Mouse (Mus musculus) lung, postnatal 4 days (tissue): ENCODE results near the gene Sptlc2.
A peak's percentile ranks its signal among the peaks of the same experiment; 100 is the strongest.

Experiments used
- DNase-seq, 2 experiments: peaks; one replicate each; pipeline ENCODE4 v3.0.0; 2021

The Sptlc2 gene

DNA sequence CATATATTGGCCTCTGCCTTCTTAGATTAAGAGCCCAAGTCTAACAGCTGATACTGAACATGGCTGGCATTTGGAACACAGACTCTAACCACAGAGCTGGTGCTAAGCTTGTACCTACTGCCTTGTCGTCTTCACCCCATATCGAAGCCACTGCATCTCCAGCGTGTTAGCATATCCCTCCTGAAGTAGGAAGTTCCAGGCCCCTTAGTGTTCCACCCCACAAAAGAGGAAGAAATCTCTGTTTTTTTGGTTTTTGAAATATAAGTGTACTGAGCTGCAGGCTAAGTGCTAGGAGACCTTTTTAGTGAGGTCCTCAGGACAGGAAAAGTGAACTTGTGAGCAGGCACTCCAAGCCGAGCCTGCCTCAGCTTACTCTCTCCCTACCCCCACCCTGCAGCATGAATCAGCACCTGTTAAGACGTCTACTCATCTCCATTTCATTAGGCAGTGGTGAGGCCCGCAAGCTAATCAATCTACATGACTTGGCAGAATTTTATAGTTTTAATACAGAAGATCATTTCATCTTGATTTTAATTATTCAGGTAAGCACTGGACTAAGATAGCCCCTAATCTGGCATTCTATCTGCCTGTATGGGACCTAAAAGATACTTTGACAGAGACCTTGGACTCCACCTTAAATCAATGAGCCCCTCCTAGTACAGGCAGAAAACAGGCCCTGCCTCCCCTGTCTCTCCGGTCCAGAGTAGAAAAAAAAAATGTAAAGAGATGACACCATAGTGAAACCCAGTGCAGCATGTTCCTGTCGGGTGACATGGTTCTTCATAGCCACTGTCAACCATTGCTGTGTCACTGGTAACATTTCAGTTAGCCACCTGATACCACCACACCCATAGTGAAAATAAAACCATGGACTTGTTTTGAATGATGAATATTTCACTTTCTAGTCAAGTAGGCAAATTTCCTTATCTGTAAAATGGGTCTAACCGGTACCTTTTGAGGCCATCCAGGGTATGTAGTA is 113.0 kb downstream of the Sptlc2 start:
- no peak for DNase-seq

DNA sequence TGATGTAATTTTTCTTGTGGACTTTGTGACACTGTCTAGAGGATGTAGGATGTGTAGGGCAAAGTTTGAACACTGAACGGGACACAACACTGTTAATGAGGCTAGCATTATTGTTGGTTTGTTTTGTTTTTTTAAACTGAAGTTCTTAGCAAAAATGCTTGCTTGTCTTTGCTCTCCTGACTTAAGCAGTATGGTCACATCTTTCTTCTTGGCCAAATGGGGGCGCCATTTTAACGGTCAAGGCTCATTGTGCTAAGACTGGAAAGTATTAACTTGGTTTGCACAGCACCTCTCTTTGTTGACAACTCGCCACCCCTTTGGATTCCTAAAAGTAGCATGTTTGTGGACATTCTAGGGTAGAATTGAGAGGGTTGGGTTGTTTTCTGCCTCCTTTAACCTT is 120.5 kb downstream of the Sptlc2 start:
- DNase-seq = peak in 1 of 2 experiments; percentile 53

DNA sequence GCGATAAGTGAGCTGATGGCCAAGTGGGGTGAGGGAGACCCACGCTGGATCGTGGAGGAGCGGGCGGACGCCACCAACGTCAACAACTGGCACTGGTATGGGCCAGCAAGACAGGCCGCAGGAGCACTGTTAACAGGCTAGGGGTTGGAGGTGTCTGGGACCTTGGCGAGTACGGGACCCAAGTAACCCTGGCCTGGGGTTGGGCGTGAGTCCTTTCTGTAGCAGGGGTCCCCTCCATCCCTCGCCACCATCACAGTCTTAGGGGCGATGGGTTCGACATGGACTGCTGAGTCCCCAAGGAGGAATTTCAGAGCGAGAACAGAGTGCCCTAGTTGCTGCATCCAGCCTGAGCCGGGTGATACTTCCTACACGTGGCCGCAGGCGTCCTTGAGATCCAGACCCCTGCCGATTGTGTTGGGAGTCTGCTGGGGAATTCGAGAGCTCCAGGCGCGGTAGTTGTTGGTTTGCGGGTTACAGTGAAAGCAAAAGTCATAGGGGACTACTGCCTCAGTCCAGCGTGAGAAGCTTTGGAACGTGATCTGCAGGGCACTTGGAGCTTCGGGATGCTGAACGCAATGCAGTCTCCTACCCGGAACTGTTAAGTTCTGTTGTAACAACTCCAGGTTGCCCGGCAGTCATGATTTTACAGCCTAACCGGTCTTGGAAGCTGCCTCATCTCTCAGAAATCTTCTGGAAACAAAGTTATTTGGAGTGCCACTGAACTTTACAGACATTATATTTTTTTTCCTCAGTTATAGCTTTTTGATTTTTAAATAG is 121.1 kb downstream of the Sptlc2 start:
- DNase-seq = no peak

DNA sequence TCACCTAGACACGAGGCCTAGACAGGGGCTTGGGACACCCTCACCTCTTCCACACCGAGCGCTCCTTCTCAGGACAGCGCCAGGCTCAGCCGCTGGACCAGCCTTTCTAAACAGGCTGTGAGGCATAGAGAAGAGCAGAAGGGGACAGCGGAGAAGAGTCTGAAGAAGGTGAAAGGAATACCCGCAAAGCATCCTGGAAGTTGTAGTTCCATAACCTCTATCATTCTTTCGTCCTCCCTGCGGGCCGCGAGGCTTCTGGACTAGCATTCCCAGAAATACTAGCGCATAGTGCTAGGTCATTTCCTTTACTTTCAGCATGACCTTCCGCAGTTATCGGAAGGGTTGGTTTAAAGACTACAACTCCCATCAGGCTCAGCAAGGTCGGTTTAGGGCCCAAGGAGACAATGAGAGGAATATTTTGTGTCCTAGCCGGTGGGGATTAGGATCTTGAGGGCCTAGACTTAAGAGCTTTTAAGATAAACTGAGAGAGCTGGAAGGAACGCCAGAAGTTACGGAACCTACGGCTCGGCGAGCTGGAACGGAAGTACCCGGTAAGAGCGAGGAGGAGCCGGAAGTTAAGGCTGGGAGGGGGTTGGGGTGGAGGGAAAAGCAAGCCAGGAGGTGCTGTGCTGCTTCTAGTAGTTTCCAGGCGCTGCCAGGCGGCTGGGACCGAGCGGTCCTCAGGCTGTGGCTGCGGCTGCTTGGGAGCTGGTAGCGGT is 121.9 kb downstream of the Sptlc2 start, which contains the start of the genes Vipas39 and Ahsa1:
Gene Vipas39 (minus strand): TSS at position 149 of the 719 bp plus-strand sequence.
Gene Ahsa1 (plus strand): TSS at position 372 of the 719 bp plus-strand sequence.
- peak; percentile 88 to 92 for DNase-seq

DNA sequence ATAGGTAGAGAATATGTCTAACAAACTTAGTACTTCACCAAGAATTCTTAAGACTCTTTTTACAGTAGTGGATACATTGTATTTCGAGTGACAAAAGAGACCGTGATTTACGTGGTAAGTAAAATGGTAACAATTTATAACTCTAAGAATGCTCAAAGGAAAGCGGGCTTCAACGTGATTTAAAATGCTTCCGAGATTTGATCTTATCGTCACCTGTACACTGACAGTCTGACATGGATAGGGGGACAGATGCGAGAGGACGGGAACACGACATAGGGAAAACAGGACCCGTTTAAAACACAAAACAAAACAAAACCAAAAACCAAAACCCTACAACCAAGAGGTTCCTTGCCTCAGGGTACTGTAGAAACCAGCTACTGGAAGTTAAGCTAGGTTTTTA is 122.7 kb downstream of the Sptlc2 start:
- no peak for DNase-seq

DNA sequence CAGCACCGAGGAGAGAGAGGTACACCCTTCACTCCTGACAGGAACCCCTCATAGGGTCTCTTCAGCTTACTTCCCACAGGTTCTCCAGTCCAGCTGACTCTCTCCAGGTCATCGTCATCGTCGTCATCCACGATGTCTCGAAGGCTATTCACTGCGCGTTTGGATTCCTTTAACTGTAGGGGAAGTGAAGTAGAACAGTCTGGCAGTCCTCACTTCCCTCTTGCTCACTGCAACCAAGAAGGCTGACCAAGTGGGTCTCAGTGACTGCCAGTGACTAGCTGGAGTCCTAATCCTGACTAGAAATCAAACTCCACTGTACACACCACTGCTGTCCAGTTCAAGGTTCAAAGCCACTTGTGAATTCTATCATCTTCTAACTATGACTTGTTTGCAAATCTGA is 127.6 kb downstream of the Sptlc2 start:
- DNase-seq = no peak

DNA sequence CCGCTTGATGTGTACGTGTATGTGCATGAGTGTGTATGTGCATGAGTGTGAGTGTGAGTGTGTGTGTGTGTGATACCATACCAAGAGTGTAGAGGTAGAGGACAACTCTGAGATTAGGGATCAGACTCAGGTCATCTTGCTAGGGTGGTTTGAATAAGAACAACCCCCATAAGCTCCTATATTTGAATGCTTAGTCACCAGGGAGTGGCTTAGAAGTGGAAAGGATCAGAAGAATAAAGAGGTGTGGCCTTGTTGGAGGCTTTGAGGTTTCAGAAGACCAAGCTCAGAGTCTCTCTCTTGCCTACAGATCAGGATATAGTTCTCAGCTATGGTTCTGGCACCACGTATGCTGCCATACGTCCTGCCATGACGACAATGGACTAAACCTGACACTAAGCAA is 131.5 kb downstream of the Sptlc2 start:
- DNase-seq = no peak
